Mouse (Mus musculus) midbrain, embryonic 10.5 days (tissue): ENCODE data around the gene Lbhd2. TPM values are rescaled to one million over a fixed set of nuclear protein-coding genes. Genes with fewer than 3 reads are reported as not detected.

Experiments used
- DNase-seq: peaks from one replicate; pipeline ENCODE4 v3.0.0-alpha.2; 2017; ENCODE audit warnings: low spot score
- H3K27ac ChIP-seq: fragments of 300-500 bp; sonication (generic); replicated peaks from 2 replicates; pipeline ENCODE4 v1.5.1; 2016; ENCODE audit warnings: mild to moderate bottlenecking
- H3K27me3 ChIP-seq: fragments of 300-500 bp; sonication (generic); 2 replicates; pipeline ENCODE4 v1.6.1; 2016; ENCODE audit warnings: low read depth, mild to moderate bottlenecking; ENCODE audit not compliant: poor library complexity, severe bottlenecking
- H3K36me3 ChIP-seq: fragments of 300-500 bp; sonication (generic); 2 replicates; pipeline ENCODE4 v1.6.1; 2016; ENCODE audit warnings: mild to moderate bottlenecking, moderate library complexity
- H3K4me1 ChIP-seq: fragments of 300-500 bp; sonication (generic); 2 replicates; pipeline ENCODE4 v1.6.1; 2016
- H3K4me3 ChIP-seq: fragments of 300-500 bp; sonication (generic); 2 replicates; pipeline ENCODE4 v1.5.1; 2016; ENCODE audit warnings: mild to moderate bottlenecking, moderate library complexity
- H3K9me3 ChIP-seq: fragments of 300-500 bp; sonication (generic); replicated peaks from 2 replicates; pipeline ENCODE4 v1.6.1; 2016; ENCODE audit warnings: mild to moderate bottlenecking
- WGBS: fragments of 180-500 bp; shearing (Covaris S2); methylation state at CpG from one replicate; pipeline ENCODE4 v1.1.7; 2016; 5-methylcytosine and 5-hydroxymethylcytosine counted together
- polyA plus RNA-seq: library from polyadenylated mRNA; unstranded; fragments of >200 nt; fragmentation: Nextera tagmentation; extraction: Ambion mirVana; gene quantifications from 2 replicates; pipeline ENCODE4 v1.2.1, GENCODE M21; 2016

Lbhd2 gene
- polyA plus RNA-seq, 1 experiment from 2014 or later: not detected

- Histone ChIP-seq H3K27me3 (peaks cover 81% of the 10 kb centered on the region), H3K36me3 (no peaks in the 10 kb centered on the region), H3K4me1 (peaks cover 44% of the 10 kb centered on the region), H3K9me3 (no peaks in the 10 kb centered on the region), H3K4me3 (peak overlapping the region; percentile 47), H3K27ac (peak overlapping the region; percentile 56)
- WGBS: 1% methylated on average over 21 of the region's 21 CpGs
- peak; percentile 90 for DNase-seq
Measured at GRCm38 (mm10) chr12:111413300-111413699, 6.7 kb downstream of the Lbhd2 start.

DNA sequence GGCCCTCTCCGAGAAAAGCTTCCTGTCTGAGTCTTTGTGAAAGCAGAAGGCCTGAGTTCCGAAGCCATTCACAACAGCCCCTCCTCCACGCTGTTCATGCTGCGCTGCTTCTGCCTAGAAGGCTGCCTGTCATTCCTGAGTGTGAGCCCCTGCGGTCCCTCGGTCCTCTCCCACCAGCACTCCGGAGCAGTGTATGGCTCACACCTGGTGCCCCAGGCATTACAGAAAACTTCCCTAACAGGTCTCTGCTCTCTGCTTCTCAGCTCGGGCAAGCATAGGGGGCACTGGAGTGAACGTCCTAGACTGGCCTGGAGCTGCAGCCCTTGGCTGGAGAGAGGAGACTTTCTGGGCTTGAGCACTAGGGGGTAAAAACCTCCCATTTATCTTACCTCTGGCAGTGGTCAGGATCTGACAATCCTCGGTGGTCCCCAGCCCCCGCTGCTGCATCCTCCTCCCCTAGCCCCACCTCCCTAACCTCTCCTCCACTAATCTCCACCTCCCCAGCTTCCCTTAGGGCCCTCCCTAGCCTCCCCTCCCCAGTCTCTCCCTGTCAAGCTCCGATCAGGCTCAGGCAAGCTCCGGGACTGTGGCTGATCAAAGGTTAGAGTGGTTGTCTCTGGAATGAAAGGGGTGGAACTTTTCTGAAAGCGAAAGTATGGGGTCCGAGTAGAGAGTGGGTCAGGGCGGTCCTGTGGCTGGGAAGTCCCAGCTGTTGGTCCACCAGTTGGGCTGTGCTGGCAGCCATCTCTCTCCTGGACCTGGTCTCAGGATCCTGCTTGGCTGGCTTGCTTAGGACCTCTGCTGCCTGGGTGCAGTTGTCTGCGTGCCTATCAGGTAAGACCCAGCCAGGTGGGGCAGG is 10.5 kb downstream of the Lbhd2 start, which contains the start of gene Exoc3l4:
Exoc3l4 (plus strand) TSS at position 97 of the 859 bp plus-strand sequence.
- Histone ChIP-seq H3K9me3 (no peaks in the 10 kb centered on the region), H3K36me3 (no peaks in the 10 kb centered on the region), H3K4me3 (peak within 1 kb of the TSS; percentile 47), H3K27ac (peak within 1 kb of the TSS; percentile 68), H3K4me1 (peaks cover 35% of the 10 kb centered on the region), H3K27me3 (peaks cover 82% of the 10 kb centered on the region)
- DNase-seq: peak; percentile 59
- WGBS: 2% methylated on average over 17 of the region's 17 CpGs

DNA sequence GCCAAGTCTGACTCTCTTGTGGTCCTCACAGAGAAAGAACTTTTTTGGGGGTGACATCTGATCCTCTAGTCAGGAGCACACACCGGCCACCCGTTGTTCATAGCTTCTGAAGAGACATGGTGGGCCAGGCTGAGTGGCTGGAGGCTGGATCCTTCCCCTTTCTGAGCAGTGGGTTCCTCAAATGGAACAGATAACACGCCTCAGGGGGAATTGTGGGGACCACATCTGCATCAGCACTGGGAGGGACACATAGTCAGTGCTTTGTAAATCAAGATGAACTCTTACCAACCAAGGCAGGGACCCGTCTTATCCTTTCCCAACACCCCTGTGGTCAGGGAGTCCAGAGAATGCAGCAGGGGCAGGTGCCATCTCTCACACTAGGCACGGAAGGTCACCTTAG is 13.3 kb downstream of the Lbhd2 start:
- peaks cover 36% of the 10 kb centered on the region for H3K4me1 ChIP-seq
- peaks cover 96% of the 10 kb centered on the region for H3K27me3 ChIP-seq
- H3K4me3 ChIP-seq: no peak overlapping the region
- WGBS: 84% methylated on average over 5 of the region's 5 CpGs
- no peak for DNase-seq
- no peaks in the 10 kb centered on the region for H3K9me3 ChIP-seq
- no peaks in the 10 kb centered on the region for H3K36me3 ChIP-seq
- H3K27ac ChIP-seq: no peak overlapping the region

DNA sequence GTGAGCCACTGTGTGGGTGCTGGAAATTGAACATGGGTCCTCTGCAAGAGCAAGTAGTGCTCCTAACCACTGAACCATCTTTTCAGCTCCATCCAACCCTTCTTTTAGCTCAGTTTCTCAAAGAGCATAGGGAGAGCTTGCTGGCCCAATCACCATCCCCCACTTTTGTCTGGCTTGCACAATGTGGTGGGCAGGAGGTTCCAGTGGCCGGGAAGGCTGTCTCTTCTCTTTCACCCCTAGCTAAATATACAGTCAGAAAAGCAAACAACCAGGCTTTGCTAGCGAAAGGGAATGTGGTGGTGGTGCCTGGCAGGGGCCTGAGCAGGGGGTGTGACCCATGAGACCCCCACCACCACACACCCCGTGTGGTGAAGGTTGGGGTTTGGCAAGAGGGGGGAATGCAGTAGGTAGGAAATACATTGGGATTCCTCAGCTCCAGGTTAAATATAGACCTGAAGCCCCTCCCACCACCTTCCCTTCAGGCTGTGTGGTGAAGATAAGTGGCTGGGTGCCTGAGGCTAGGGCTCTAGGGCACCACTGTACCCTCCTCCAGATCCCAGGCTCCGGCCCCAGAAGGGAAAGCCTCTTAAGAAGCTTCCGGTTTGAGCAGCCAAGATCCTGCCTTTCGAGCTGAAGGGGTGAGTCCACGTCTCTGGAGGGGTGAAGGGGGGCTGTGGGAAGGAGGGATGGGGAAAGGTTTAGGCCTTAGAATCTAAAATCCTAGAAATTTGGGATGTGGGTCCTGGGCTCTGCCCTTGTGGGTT is 14.5 kb downstream of the Lbhd2 start:
- Histone ChIP-seq H3K4me3 (no peak overlapping the region), H3K27me3 (peaks cover 96% of the 10 kb centered on the region), H3K27ac (no peak overlapping the region), H3K9me3 (no peaks in the 10 kb centered on the region), H3K4me1 (peaks cover 42% of the 10 kb centered on the region), H3K36me3 (no peaks in the 10 kb centered on the region)
- no peak for DNase-seq
- WGBS: 54% methylated on average over 7 of the region's 7 CpGs

GRCm38 (mm10) chr12:111422852-111423251 is 16.2 kb downstream of the Lbhd2 start:
- no peaks in the 10 kb centered on the region for H3K9me3 ChIP-seq
- 48% methylated on average over 5 of the region's 5 CpGs for WGBS

DNA sequence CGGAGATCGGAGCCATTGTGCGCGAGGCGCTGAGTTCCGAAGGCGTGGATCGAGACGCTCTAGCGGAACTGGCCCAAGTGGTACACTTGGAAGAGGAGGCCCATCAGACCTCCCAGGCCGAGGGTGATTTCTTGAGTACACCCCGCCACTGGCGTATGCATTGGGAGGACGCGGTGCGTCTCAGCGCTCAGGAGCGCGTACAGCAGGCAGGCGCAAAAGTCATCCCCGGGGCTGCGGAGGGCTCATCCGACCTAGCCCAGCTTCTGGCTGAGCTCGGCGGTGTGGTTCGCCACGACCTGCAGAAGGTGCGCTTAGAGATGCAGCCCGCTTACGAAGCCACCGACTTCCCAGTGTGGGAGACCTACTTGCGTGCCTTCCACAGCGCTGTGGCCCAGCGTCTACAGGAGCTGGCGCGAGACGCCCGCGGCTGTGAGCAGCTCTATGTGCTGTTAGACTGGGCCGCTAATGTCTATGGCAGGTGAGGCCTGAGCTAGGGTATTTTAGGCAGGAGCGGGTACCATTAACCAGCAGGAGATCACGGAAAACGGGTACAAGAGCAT is 17.0 kb downstream of the Lbhd2 start:
- no peaks in the 10 kb centered on the region for H3K9me3 ChIP-seq
- peaks cover 100% of the 10 kb centered on the region for H3K27me3 ChIP-seq
- H3K36me3 ChIP-seq: no peaks in the 10 kb centered on the region
- H3K4me1 ChIP-seq: peaks cover 34% of the 10 kb centered on the region
- no peak for DNase-seq
- peak overlapping the region; percentile 46 for H3K4me3 ChIP-seq
- H3K27ac ChIP-seq: no peak overlapping the region
- WGBS: 2% methylated on average over 43 of the region's 43 CpGs

More at GRCm38 (mm10) chr12:111422852-111423251, 16.2 kb downstream of the Lbhd2 start:
- Histone ChIP-seq H3K27ac (no peak overlapping the region), H3K27me3 (peaks cover 99% of the 10 kb centered on the region), H3K4me1 (peaks cover 30% of the 10 kb centered on the region), H3K36me3 (no peaks in the 10 kb centered on the region), H3K4me3 (no peak overlapping the region)
- no peak for DNase-seq

GRCm38 (mm10) chr12:111424547-111424946 is 17.9 kb downstream of the Lbhd2 start:
- Histone ChIP-seq H3K9me3 (no peaks in the 10 kb centered on the region), H3K27ac (no peak overlapping the region), H3K36me3 (no peaks in the 10 kb centered on the region), H3K4me1 (peaks cover 43% of the 10 kb centered on the region), H3K4me3 (no peak overlapping the region), H3K27me3 (peaks cover 100% of the 10 kb centered on the region)
- no peak for DNase-seq
- WGBS: 24% methylated on average over 9 of the region's 9 CpGs

GRCm38 (mm10) chr12:111425258-111425657 is 18.6 kb downstream of the Lbhd2 start:
- 4% methylated on average over 15 of the region's 15 CpGs for WGBS
- Histone ChIP-seq H3K4me3 (0 out of 2 replicates have a peak overlapping the region, but pooled peaks have one; percentile 3), H3K27me3 (peaks cover 100% of the 10 kb centered on the region), H3K36me3 (no peaks in the 10 kb centered on the region), H3K4me1 (peaks cover 50% of the 10 kb centered on the region), H3K9me3 (no peaks in the 10 kb centered on the region), H3K27ac (no peak overlapping the region)
- peak; percentile 81 for DNase-seq

DNA sequence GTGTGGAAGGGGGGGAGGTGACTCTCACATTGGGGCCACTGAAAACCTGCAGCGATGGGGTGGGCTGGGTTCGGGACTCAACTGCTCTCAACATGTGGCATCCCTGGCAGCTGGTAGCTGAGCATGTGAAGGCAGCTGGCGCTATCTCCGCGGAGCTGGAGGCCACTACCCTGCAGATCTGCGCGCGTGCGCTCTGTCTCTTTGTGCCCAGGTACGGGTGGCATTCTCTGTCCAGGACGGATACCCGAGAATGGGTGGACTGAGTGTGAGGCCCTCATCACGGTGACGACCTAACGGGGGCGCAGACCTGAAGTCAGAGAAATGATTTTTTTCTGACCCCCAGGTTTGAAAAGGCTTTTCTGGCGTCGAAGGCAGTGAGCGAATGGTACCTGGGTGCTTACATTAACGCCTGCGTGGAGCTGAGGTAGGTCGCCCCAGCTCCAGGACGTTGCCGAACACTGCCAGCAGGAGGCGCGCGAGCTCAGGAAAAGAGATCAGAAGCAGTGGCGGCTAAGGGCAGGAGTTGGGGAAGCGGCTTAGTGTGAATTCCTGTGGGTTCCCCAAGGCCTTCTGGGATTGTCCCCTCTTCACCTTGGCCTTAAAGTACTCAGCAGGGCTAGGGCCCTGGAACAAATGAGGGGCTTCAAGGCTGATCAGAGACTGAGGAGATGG is 19.3 kb downstream of the Lbhd2 start:
- Histone ChIP-seq H3K4me3 (0 out of 2 replicates have a peak overlapping the region, but pooled peaks have one; percentile 3), H3K36me3 (no peaks in the 10 kb centered on the region), H3K27ac (no peak overlapping the region), H3K9me3 (no peaks in the 10 kb centered on the region), H3K27me3 (peaks cover 100% of the 10 kb centered on the region), H3K4me1 (peaks cover 56% of the 10 kb centered on the region)
- WGBS: 19% methylated on average over 29 of the region's 29 CpGs
- peak; percentile 89 for DNase-seq

DNA sequence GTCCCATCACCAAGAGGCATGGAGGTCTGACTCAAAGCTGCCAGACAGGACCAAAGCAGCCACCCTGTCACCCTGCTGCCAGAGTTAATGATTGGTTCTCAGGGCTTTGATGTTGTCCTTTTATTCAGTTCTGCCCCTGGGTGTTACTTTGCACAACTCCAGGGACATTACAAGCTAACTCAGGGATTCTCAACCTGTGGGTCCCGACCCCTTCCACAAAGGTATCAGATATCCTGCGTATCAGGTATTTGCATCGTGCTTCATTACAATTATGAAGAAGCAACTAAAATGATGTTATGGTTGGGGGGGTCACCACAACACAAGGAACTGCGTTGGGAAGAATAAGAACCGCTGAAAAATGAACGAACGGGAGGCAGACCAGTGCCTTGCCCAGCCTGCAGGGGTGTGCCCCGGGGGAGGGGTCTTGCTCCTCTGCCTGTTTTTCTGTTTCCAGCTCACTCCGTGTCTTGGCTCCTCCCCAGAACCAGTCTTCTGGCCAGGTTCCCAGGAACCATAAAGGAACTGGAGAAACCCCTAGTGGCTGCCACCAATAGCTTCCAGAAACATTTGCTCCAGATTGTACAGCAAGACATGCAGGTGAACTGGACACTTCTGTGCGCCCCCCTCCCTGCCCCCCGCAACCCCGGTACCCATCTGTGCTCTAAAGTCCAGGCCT is 21.0 kb downstream of the Lbhd2 start:
- H3K27me3 ChIP-seq: peaks cover 100% of the 10 kb centered on the region
- no peak overlapping the region for H3K4me3 ChIP-seq
- H3K36me3 ChIP-seq: no peaks in the 10 kb centered on the region
- WGBS: 40% methylated on average over 12 of the region's 12 CpGs
- no peaks in the 10 kb centered on the region for H3K9me3 ChIP-seq
- H3K4me1 ChIP-seq: peaks cover 64% of the 10 kb centered on the region
- H3K27ac ChIP-seq: no peak overlapping the region
- DNase-seq: no peak

DNA sequence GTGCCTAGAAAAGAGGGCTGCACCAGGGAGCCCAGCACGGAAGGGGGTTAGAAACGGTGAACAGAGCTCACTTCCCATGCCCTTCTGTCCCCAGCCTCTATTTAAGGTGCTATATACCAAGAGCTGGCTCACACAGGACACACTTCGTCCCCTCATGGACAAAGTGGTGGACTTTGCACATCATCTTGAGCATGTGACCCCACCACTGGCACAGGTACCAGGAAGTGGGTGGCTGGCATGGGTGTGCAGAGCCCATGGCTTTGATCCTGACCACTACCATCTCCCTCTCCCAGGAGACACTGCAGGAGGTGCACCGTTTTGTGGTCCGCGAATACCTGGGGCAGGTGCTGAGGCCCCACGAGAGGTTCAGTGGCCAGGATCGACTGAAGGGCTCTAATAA is 21.8 kb downstream of the Lbhd2 start:
- no peaks in the 10 kb centered on the region for H3K36me3 ChIP-seq
- WGBS: 12% methylated on average over 8 of the region's 8 CpGs
- DNase-seq: no peak
- peaks cover 100% of the 10 kb centered on the region for H3K27me3 ChIP-seq
- no peak overlapping the region for H3K27ac ChIP-seq
- peaks cover 66% of the 10 kb centered on the region for H3K4me1 ChIP-seq
- H3K9me3 ChIP-seq: no peaks in the 10 kb centered on the region
- no peak overlapping the region for H3K4me3 ChIP-seq
